In the genomic region with DNA sequence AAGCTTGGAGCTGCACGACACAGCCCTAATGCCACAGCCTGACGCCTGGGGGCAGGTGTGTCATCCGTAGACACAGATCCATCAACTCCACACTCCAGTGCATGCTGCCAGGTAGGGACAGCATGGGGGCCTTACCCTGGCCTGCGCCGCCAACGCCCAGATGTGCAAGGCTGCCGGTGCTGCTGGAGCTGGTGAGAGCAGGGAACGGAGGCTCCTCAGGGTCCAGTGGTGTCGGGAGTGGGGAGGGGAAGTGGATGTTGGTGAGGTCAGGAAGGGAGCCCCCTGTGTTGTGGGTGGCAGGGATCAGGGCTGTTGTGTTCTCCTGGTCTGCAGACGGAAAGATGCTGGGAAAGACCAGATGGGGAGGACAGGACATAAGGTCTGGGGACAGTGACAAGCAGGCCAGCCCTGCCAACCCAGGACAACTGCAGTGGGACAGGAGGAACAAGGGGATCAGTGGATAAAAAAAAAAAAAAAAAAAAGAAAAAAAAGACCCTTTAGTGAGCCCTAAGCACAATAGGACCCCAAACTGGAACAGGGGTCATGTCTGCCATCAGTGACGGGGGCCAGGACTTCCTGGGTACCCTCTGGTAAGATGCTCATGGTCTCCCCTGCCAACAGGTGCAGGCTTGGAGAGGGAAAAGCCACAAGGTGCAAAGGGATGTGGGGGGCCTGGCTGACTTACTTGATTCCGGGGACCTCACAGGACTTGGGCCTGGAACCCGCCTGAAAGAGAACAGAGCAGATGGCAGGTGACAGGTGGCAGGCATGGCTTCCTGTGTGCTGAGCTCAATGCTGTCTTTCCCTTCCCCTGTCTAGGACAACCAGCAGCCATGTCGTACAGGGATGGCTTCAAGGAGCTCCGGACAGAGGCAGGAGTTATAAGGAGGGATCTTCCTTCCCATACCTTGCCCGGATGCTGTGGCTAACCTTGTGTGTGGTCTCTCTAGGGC, we compare ENCODE assay signal across 15 mouse cellular contexts. TPM values are rescaled to one million over a fixed set of nuclear protein-coding genes. Genes with fewer than 3 reads are reported as not detected.
DNase-seq lines count a peak whose midpoint lies in the region; ATAC-seq lines count a peak whose summit lies in the region.
"Had no signal": no experiment of that assay in that cellular context is flagged by ENCODE, and none has a peak within 500 bp of the region (broad histone marks: within the 10 kb centered on the region; RNA-seq: fewer than 3 reads in every experiment).

No protein-coding gene starts in this region.

- intact Hi-C loops in left cerebral cortex, postnatal 4 days (cut with DNase I), result no loop called here
- intact Hi-C loops in gastrocnemius, postnatal 14 days (cut with DNase I; ENCODE audit: low total_unique reads), result no loop called here

- no peak for DNase-seq in cerebellum, postnatal 4 days (ENCODE audit: low spot score in 2 of 2)
- peak; percentile 42 for DNase-seq in left cerebral cortex, postnatal 4 days
- no peak for DNase-seq in left cerebral cortex, adult 8-10 months (ENCODE audit: low spot score in 2 of 2)
- DNase-seq in brain, adult 2 months (ENCODE audit: low read depth, low spot score), result peak; percentile 97
- peak; percentile 96 for DNase-seq in cerebellum, adult 9-11 months
- no peak for DNase-seq in gastrocnemius, postnatal 14 days
- DNase-seq in kidney, adult 11 months, result no peak
- DNase-seq: adrenal gland, adult 2 months; gastrocnemius, adult 2 months; heart, adult 11 months; lung, adult 18-20 months; right cerebral cortex, postnatal 14 days; spleen, adult 18-20 months had no signal

- peak; percentile 54; the same call in 1 of the 2 replicates for ATAC-seq in cerebellum, adult (ENCODE audit: insufficient number of reproducible peaks, low FRiP score, low TSS enrichment)
- ATAC-seq: midbrain, embryonic 16.5 days had no signal

RNA-seq across cellular contexts. Expression of a gene that starts 24.5 kb away (rescaled TPM):
- total RNA-seq in left cerebral cortex, postnatal 4 days (2021), result under 1 TPM in 1 of 2 experiments, not detected in 1; 0.20 TPM
- total RNA-seq in left cerebral cortex, adult 8-10 months (2022), result 1 to 10 TPM in 1 of 4 experiments, under 1 TPM in 3; 0.20 to 1.0 (median 0.64) TPM
- 10 to 100 TPM; 18.6 to 19.6 TPM for total RNA-seq in gastrocnemius, postnatal 14 days (2021)

RNA-seq across cellular contexts. Expression of a gene that starts 41.5 kb away (rescaled TPM):
- total RNA-seq in left cerebral cortex, postnatal 4 days (2021), result 100 to 1,000 TPM; 109 TPM
- 100 to 1,000 TPM; 134 to 175 (median 147) TPM for total RNA-seq in left cerebral cortex, adult 8-10 months (2022)
- total RNA-seq in gastrocnemius, postnatal 14 days (2021), result 1 to 10 TPM; 6.4 to 7.4 TPM

RNA-seq across cellular contexts. Expression of a gene that starts 44.8 kb away (rescaled TPM):
- 10 to 100 TPM; 54.9 to 55.3 TPM for total RNA-seq in left cerebral cortex, postnatal 4 days (2021)
- 10 to 100 TPM; 55.1 to 60.8 (median 59.2) TPM for total RNA-seq in left cerebral cortex, adult 8-10 months (2022)
- 10 to 100 TPM; 31.6 to 35.0 TPM for total RNA-seq in gastrocnemius, postnatal 14 days (2021)

Comparison
In these comparisons a context has a peak if more than half of its experiments do, and no peak if none do; other contexts are left out.
1. DNase-seq: peak in left cerebral cortex, postnatal 4 days (single experiment), brain, adult 2 months (single experiment) and cerebellum, adult 9-11 months (single experiment); none in cerebellum, postnatal 4 days (0 of 2), left cerebral cortex, adult 8-10 months (0 of 2), gastrocnemius, postnatal 14 days (single experiment) and kidney, adult 11 months (single experiment).
2. RNA of a gene that starts 24.5 kb away (total RNA-seq): 18.6 to 19.6 TPM in gastrocnemius, postnatal 14 days; 0.20 to 1.0 TPM in left cerebral cortex, adult 8-10 months and 0.20 TPM in left cerebral cortex, postnatal 4 days; every median in the first group is over 4 times any median in the second.
3. RNA of a gene that starts 41.5 kb away (total RNA-seq): 134 to 175 TPM in left cerebral cortex, adult 8-10 months and 109 TPM in left cerebral cortex, postnatal 4 days; 6.4 to 7.4 TPM in gastrocnemius, postnatal 14 days; every median in the first group is over 10 times any median in the second.